Mouse (Mus musculus) ES-E14 (cell line): ENCODE data around the gene Disp1. TPM values are rescaled to one million over a fixed set of nuclear protein-coding genes. Genes with fewer than 3 reads are reported as not detected.

Experiments
- DNase-seq: peaks from one replicate; pipeline ENCODE4 v3.0.0-alpha.2; 2013; ENCODE audit warnings: low read depth, low spot score
- H3K27ac ChIP-seq: 2 replicates; pipeline ENCODE4 v1.5.1; 2012; ENCODE audit warnings: low read depth, mild to moderate bottlenecking, low read length, moderate library complexity, mixed read lengths; ENCODE audit not compliant: poor library complexity, insufficient read depth, severe bottlenecking
- H3K36me3 ChIP-seq: 2 replicates; pipeline ENCODE4 v1.6.1; 2012; ENCODE audit warnings: mild to moderate bottlenecking, low read length, moderate library complexity, mixed read lengths; ENCODE audit not compliant: control insufficient read depth, poor library complexity, insufficient read depth, severe bottlenecking
- H3K4me1 ChIP-seq, 2 experiments: fragments of 150-350 bp in 1 of 2; sonication (generic) in 1 of 2; 2 replicates each; pipeline ENCODE4 v1.6.1; 2012; ENCODE audit warnings: low read length in 2 of 2, mild to moderate bottlenecking in 1 of 2, mixed read lengths in 1 of 2; ENCODE audit not compliant: control insufficient read depth in 2 of 2, insufficient read depth in 2 of 2, poor library complexity in 1 of 2
- H3K4me3 ChIP-seq, 2 experiments: fragments of 150-350 bp in 1 of 2; sonication (generic) in 1 of 2; 2 replicates each; pipeline ENCODE4 v1.5.1; 2012; ENCODE audit warnings: low read length in 2 of 2, low read depth in 1 of 2, mild to moderate bottlenecking in 1 of 2, mixed read lengths in 1 of 2; ENCODE audit not compliant: insufficient read depth in 1 of 2, poor library complexity in 1 of 2, severe bottlenecking in 1 of 2
- H3K9ac ChIP-seq: 2 replicates; pipeline ENCODE4 v1.6.1; 2012; ENCODE audit warnings: low read depth, mild to moderate bottlenecking, low read length, mixed read lengths; ENCODE audit not compliant: poor library complexity, insufficient read depth, severe bottlenecking
- H3K9me3 ChIP-seq: fragments of 150-350 bp; sonication (generic); 2 replicates; pipeline ENCODE4 v1.6.1; 2012; ENCODE audit warnings: low read depth, mild to moderate bottlenecking, low read length; ENCODE audit not compliant: control insufficient read depth, insufficient read depth
- CHD2 ChIP-seq: IDR thresholded peaks from 2 replicates; pipeline ENCODE4 v1.6.1; 2014; ENCODE audit warnings: mild to moderate bottlenecking, low read depth, low read length, inconsistent platforms
- HCFC1 ChIP-seq: IDR thresholded peaks from 2 replicates; pipeline ENCODE4 v1.6.1; 2012; ENCODE audit warnings: low read length, inconsistent platforms, borderline replicate concordance; ENCODE audit not compliant: insufficient read depth
- MAFK ChIP-seq: IDR thresholded peaks from 2 replicates; pipeline ENCODE4 v1.6.1; 2014; ENCODE audit warnings: mild to moderate bottlenecking, low read depth, low read length, inconsistent platforms; ENCODE audit not compliant: insufficient read depth
- ZC3H11A ChIP-seq: IDR thresholded peaks from 2 replicates; pipeline ENCODE4 v1.6.1; 2012; ENCODE audit warnings: low read depth, mild to moderate bottlenecking, inconsistent platforms, low read length, borderline replicate concordance
- ZNF384 ChIP-seq: IDR thresholded peaks from 2 replicates; pipeline ENCODE4 v1.6.1; 2012; ENCODE audit warnings: low read depth, low read length, inconsistent platforms
- in situ Hi-C, 2 experiments: fragments of 600-800 bp; cut with MboI; formaldehyde crosslinking; loops; one replicate each; pipeline ENCODE4 v1.15.1; 2025; ENCODE audit warnings: low sequenced_read_pairs in 2 of 2, inconsistent platforms in 1 of 2; ENCODE audit not compliant: unreplicated experiment in 2 of 2
- total RNA-seq: library from RNA; depleted of rRNA; stranded (reverse); fragments of 300-350 nt; gene quantifications from 2 replicates; pipeline ENCODE4 v1.2.3, GENCODE M21; 2012

Gene Disp1
- total RNA-seq, 1 experiment, result 13.5 TPM

DNA sequence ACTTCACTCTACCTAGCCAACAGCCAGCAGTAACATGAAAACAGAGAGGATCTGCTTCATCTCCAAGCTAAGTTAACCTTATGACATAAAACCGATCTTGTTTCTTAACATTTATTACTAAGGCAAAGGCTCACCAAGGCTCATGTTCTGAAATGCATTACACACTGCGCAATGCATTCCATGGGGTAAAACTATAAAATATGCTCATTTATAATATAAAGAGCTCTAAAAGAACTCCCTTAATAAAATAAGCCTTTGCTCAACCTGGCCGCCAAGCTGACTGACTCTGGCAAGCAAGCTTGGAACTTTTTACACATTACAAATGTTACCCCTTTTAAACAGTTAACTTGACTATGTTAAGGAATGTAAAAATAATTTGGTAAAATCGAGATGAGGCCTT is 94.1 kb downstream of the Disp1 start:
- TF ChIP-seq CHD2 (no peak), ZC3H11A (no peak), MAFK (no peak), ZNF384 (no peak), HCFC1 (no peak)
- Histone ChIP-seq H3K27ac (no peak overlapping the region), H3K4me3 (no peak overlapping the region), H3K9me3 (no peaks in the 10 kb centered on the region), H3K4me1 (no peaks in the 10 kb centered on the region), H3K9ac (no peak overlapping the region), H3K36me3 (no peaks in the 10 kb centered on the region)
- in situ Hi-C loops, result no loop called here
- no peak for DNase-seq

DNA sequence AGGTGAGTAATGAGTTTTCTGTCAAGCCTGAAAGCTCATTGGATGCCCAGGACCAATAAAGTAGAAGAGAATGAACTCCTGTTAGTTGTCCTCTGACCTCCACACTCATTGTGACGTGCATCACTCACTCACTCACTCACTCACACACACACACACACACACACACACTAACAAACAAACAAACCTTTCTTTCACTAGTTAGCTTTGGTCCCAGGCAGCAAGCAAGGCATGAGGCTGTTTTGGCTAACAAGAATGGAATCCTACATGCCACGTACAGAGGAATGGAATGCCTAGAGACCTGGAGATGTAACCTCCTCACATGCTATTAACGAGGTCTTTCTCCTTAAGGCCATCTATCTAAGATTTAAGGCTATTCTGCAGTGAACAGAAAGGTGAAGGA is 97.6 kb downstream of the Disp1 start:
- no peak for DNase-seq
- in situ Hi-C loops, result no loop called here
- H3K4me3 ChIP-seq, result no peak overlapping the region
- H3K9me3 ChIP-seq, result no peaks in the 10 kb centered on the region
- no peak for TF ChIP-seq ZC3H11A
- no peak for TF ChIP-seq MAFK
- no peak for TF ChIP-seq ZNF384
- TF ChIP-seq HCFC1, result no peak
- TF ChIP-seq CHD2, result no peak
- H3K4me1 ChIP-seq, result no peaks in the 10 kb centered on the region
- no peak overlapping the region for H3K27ac ChIP-seq
- H3K9ac ChIP-seq, result no peak overlapping the region
- H3K36me3 ChIP-seq, result no peaks in the 10 kb centered on the region

DNA sequence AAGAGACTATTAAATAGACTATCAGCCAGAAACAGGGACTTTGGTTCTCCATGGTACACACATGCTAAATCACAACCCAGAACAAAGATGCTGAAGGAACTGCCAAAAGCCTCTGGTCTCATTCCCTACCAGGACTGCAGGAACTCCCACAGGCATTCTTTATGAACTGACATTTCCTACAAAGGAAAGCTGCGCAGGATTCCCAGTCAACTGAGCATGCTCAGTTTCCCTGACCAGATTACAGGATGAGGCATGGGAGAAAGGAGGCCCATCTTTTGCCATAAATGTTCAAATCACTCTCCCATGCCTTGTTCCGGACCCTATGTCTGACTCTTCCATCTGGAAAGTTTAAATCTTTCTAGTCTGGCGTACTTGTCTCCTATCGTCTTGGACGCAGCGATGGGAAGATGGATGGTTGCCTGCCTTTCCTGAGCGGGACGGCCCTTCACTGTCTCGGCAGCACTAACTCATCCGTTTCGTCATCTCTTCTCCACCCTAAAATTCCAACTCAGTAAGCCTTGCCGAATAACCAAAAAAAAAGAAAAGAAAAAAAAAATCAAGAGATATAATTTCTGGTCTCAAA is 100.9 kb downstream of the Disp1 start:
- no peaks in the 10 kb centered on the region for H3K36me3 ChIP-seq
- H3K9me3 ChIP-seq, result no peaks in the 10 kb centered on the region
- TF ChIP-seq ZC3H11A (no peak), HCFC1 (no peak), ZNF384 (no peak), CHD2 (no peak), MAFK (no peak)
- no peak overlapping the region for H3K27ac ChIP-seq
- no peak overlapping the region for H3K9ac ChIP-seq
- no peaks in the 10 kb centered on the region for H3K4me1 ChIP-seq
- in situ Hi-C loops, result no loop called here
- H3K4me3 ChIP-seq, result no peak overlapping the region
- DNase-seq, result no peak

DNA sequence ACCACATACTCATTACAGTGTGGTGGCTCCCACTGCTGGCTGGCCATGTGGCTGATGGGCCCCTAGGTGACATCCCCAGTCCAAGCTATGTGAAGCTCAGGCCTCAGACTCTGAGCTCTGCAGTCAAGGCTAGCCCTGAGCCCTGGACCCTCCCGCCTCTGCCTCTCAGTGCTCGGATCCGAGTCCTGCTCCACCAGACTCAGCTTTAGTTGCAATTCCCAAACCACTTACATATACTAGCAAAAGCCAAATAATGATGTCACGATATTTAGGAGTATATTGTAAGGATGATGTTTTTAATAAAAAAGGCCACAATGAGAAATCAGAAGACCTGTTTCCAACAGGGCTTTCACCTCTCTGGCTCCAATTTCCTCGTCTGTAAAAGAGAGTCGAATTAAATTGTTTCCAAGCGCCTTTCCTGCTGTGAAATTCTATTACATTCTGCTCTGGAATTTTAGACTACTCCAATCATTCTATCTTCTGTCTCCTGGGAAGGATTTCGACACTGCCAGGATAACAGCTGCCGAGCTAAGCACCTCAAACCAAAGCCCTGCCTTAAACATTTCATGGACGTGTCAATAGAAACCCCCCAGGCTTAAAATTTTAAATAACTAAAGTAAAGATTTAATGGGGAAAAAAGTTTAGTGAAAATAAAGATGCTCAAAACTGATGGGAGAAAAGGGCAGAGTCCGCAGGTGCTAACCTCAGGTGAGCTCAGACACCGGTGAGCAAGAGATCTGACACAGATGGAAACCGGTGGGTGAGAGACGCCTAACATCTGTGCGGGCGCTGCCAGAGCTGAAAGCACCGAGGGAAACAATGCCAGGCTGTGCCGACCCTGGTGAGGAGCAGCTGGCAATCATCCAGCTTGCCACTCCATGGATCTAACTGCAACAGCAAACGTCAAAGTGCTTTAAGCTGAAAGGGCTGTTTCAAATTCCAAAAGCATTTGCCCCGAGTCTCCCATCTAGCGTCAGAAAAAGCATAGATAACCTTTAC is 103.2 kb downstream of the Disp1 start:
- TF ChIP-seq ZNF384, result no peak
- no peak for TF ChIP-seq CHD2
- no peak for TF ChIP-seq HCFC1
- no peak for TF ChIP-seq MAFK
- TF ChIP-seq ZC3H11A, result no peak
- Histone ChIP-seq H3K4me1 (no peaks in the 10 kb centered on the region), H3K9ac (no peak overlapping the region), H3K27ac (peak overlapping the region; percentile 1; the same call in 1 of the 2 replicates), H3K36me3 (no peaks in the 10 kb centered on the region), H3K9me3 (no peaks in the 10 kb centered on the region), H3K4me3 (no peak overlapping the region)
- in situ Hi-C loops, result no loop called here
- no peak for DNase-seq
